Mouse (Mus musculus) megakaryocyte progenitor cell, adult 5-6 weeks (primary cell): ENCODE results near the gene Bok. TPM values are rescaled to one million over a fixed set of nuclear protein-coding genes. Genes with fewer than 3 reads are reported as not detected.
A peak's percentile ranks its signal among the peaks of the same experiment; 100 is the strongest.
"Not testable (repeated sequence)": the region's sequence is repeated elsewhere in the genome, so short reads cannot be mapped to it uniquely, and the experiment has no call there.

Source experiments
- ATAC-seq: replicated peaks from 2 replicates; pipeline ENCODE4 v1.8.0; 2016; ENCODE audit warnings: mild to moderate bottlenecking, moderate TSS enrichment, inconsistent platforms; ENCODE audit not compliant: poor library complexity
- total RNA-seq, 2 experiments: library from RNA; stranded (forward) in 1 of 2; stranded (reverse) in 1 of 2; fragments of 157-497, 149-512 nt in 1 of 2; fragments of 200-1000 nt in 1 of 2; gene quantifications; 2 replicates each; pipeline versions ENCODE4 v1.2.3 to v1.2.4; 2015 to 2017

Bok gene
- total RNA-seq (2015) (0.17 TPM in 1 of 2 replicates, not detected in the other), total RNA-seq (2017) (0.92 TPM in 1 of 2 replicates, not detected in the other)

GRCm38 (mm10) chr1:93685401-93686244 is at the start of gene Bok:
Gene Bok (plus strand): TSS chr1:93685660.
- 0 out of 2 replicates have a peak, but pooled peaks have one; percentile 15 for ATAC-seq

DNA sequence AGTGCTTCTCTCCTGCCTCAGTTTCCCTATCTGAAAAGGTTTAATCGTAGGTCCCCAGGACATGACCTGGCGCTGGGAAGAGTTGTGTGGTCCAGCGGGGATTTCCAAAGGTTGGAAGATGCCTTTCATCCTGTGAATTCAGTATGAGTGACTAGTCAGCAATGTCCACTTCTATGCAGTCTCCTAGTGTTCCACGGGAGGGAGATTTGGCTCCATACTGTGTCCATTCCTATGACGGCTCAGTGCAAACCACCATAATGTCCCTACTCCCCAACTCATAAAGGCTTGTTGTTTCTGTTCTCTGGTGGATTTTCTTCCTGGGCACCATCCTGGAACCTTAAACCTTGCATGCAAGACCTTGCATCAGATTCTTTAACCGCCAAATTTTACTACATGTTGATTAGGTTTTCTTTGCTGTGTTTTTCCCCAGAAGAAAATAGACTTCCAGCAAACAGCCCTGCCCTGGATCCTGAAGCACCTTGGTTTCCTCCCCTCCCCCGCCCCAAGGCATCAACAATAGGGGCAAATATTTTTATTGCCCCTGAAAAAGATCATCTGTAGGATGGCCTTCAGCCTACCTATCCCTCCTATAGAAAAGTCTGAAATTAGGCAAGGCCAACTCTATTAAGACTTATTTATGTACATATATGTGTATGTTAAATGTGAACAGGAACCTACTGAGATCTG is 49.1 kb upstream of the Bok start:
- peak; percentile 19 for ATAC-seq

DNA sequence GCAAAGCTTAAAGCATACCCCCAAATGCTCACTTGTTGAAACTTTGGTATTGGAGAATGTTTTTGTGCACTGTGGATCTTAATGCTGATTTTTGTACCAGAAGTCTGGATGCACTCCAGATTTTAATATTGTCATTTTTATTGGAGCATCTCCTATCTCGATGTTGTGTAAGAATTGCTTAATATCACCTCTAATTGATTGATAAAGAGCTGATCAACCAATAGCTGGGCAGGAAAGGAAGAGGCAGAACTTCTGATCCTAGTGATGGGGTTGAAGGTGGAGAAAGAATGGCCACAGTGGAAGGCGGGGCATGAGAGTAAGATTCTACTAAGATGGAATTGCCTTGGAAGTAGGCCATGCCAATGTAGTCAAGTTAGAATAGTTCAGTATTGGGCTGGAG is 43.5 kb upstream of the Bok start:
- ATAC-seq, result no peak

GRCm38 (mm10) chr1:93642692-93643091 is 42.8 kb upstream of the Bok start:
- no peak for ATAC-seq

DNA sequence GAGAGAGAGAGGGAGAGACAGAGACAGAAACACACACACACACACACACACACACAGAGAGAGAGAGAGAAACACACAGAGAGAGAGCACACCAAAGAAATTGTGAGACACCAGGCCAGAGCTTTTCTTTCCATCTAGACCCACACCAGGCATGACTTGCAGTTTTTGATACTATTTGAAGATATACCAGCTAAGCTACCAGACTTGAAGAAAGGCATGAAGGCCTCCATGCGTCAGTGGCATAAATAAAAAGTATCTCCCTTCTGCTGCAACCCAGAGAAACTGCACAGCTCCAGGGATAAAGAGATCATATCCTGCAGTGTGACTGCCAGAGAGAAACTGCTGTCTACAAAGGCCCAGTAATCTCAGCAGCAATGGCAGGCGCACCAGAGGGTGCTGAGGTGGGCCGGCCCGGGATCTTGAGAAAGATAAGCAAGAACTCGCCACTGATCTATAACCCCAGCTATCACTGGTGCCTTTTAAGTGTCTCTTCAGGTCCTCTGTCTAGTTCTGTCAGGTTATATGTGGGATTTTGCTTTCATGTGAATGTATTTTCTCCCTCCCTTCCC is 35.8 kb upstream of the Bok start:
- ATAC-seq, result peak; percentile 80

DNA sequence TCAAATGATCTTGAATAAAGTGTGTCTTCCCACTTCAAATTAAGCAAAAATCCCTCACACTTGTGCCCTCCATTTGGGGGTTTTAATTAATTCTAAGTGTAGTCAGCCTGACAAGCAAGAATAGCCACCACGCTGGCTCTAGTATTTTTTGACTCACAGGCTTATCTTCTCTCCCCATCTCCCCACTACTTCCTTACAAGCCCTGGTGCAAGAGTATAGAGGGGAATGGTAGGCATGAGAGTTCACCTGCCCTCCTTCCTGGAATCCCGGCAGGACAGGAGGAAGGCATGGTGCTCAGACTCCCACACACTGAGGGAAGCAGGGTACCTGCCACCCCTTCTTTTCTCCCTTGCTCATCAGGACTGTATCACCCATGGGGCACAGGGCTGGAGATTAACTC is 31.2 kb upstream of the Bok start:
- peak; percentile 56 for ATAC-seq

DNA sequence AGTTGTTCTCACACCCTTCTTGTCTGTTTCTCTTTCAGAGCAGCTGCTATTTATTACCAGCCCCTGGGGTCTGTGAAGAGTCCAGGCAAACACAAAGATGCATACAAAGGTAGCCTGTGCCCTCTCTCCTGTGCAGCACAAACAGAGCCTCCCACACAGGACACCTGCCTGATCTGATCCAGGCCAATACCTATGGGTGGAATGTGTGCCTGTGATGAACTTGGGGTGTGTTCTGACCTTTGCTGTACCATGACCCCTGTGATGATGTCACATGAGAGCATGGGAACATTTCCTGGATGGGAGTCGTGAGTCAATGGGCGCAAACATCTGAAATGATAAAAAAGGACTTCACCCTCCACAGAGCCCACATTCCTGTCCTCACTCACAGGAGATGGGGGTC is 30.7 kb upstream of the Bok start:
- no peak for ATAC-seq

- no peak for ATAC-seq
Measured at GRCm38 (mm10) chr1:93656325-93657024, 29.0 kb upstream of the Bok start.

GRCm38 (mm10) chr1:93657025-93657360 is 28.5 kb upstream of the Bok start:
- ATAC-seq, result no peak

DNA sequence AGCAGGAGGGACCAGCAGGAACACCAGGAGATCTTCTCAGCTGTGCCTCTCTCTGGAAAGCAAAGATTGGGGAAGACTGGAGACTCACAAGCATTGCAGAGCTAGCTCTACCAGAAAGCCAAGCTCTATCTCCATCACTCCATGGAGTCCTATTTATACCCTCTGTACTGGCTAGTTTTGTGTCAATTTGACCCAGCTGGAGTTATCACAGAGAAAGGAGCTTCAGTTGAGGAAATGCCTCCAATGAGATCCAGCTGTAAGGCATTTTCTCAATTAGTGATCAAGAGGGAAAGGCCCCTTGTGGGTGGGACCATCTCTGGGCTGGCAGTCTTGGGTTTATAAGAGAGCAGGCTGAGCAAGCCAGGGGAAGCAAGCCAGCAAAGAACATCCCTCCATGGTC is 26.9 kb upstream of the Bok start, which contains the start of gene Stk25:
Stk25 (minus strand) TSS at position 101 of the 400 bp plus-strand sequence.
- not testable (repeated sequence) for ATAC-seq

DNA sequence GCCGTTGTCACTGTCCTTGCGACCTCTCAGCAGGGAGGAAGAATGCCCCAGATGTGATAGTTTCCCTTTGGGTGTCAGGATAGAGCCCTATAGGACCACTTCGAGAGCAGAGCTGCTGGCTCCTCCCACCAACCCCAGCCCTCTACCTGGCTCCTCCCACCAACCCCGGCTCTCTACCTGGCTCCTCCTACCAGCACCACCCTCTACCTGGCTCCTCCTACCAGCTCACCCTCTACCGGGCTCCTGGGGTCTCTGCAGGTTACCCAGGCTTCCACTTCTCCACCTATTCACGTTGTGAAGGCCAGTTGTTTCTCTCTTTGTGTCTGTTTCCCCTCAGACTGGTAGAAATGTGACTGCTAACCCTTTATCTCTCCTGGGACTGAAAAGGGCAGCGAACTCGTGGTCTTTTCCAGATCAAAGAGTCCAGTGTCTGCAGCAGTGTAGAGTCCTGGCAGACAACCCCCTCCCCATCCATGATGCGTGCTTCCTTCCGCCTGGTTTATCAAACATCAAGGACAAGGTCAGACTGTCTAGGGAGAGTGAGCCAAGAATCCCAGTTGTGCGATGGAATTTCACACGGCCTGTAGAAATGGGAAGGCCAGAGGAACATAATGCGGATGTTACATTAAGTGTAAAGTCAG is 17.6 kb upstream of the Bok start:
- ATAC-seq, result peak; percentile 72

DNA sequence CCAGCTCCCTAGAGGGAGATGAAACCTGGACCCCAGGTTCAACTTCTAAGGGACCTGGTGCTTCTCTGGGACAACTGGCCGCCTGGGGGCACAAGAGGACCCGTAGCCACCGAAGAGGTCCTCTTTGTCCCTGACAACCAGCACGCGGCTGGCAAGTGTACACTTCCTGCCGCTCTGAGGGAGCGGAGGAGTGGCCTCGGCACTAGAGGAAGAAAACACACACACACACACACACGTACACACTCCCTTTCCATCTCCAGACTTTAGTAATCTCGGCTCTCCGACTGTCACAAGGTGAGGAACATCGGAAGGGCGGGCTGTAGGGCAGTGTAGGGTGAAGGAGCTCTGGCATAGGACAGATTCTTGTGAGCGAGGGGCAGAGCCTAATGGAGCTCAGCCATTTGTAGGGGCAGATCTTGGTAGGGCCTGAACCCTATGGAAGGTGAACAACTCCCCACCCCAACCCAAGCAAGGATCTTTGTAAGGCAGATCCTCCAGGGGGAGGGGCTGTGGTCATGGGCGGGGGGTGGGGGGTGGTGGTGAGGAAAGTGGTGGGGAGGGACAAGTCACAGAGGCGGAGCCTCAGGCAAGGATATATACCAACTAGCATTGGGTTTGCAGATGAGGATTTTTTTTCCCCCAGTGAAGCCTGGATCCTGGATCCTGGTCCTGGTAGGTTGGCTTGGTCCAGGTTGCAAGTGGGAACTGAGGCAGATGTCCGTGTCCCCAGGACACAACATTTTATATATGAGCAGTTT is 16.5 kb upstream of the Bok start:
- ATAC-seq, result peak; percentile 94

GRCm38 (mm10) chr1:93669941-93670340 is 15.5 kb upstream of the Bok start:
- ATAC-seq, result no peak

- ATAC-seq, result no peak
Measured at GRCm38 (mm10) chr1:93672682-93673081, 12.8 kb upstream of the Bok start.

DNA sequence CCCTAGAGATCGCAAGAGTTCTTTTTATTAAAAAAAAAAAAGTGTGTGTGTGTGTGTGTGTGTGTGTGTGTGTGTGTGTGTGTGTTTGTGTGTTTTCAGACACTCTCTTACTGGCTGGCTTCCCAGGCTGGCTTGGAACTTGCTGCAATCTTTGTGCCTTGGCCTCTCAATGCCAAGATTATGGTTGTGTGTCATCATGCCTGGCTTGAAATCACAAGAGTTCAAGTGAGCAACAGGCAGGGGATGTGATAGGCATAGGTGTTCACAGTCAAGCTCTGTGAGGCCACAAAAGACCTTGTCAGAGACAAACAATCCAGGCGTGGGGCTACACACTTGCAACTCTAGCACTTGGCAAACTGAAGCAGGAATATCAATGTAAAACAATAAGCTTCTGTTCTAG is 7.1 kb upstream of the Bok start:
- ATAC-seq, result no peak

DNA sequence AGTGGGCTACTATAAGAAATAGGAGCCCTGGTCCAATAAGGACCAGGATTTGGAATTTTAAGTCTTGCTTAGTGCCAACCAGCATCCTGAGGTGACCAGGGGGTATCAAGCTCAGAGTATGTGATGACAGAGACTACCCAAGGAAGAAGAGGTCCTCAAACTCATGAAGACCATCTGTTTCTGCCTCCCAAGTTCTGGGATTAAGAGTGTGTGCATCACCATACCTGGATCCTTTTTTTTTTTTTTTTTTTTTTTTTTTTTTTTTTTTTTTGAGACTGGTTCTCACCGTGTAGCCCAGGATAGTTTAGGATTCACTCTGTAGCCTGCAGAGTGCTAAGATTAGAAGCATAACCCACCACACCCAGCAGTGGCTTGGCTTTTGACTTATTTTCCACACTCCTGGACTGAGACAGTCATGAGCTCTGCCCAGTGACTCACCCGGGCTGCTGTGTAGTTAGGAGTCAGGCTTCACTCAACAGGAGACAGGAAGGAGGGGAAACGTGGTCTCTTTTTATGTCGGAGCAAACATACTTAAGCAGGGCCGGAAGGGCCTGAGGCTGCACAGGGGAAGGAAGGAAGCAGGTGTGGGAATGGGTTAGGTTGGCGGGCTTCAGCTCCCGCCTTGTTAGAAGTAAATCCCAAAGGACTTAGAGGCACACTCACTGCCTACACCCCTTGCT is 5.4 kb upstream of the Bok start:
- peak; percentile 56 for ATAC-seq

DNA sequence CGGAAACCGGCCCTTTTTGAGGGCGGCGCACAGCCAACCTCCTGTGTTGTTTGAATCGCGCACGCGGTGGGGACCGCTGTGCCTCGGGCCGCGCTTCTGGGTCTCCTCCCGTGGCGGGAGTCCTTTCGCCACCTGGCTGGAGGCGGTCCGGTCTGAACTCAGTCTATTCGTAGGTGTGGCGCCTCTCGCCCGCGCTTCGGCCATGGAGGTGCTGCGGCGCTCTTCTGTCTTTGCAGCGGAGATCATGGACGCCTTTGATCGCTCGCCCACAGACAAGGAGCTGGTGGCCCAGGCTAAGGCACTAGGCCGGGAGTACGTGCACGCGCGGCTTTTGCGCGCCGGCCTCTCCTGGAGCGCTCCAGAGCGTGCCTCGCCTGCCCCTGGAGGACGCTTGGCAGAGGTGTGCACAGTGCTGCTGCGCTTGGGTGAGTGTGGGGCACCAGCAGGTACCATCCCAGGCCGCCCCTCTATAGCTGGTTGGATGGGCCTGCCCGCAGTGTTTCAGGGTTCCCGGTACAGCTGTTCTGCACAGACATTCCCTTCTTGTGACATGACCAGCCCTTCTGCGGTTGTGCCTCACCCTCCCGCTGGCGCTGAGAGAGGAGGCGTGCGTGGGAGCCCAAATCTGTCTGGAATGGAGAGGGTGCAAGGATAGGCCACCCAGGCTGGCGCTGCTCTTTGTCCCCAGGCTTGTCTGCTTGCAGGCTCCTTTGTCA is 943 bp downstream of the Bok start:
- ATAC-seq, result peak; percentile 68

DNA sequence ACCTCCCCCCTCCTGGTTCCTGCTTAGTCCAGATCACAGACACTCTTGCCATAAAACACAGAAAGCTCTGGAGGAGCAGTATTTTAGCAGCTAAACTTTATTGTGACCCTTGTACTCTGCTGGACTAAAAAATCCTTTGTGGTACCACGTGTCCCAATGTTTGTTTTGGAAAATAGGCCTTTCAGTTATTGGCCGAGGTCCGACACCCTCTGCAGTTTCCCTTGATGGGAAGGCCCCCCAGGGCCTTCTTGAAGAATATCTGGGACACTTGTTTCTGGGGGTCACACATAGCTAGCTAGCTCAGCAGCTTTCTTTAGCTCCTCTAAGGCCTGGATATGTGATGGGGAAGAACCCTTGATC is 1.5 kb downstream of the Bok start:
- no peak for ATAC-seq

- ATAC-seq, result no peak
Measured at GRCm38 (mm10) chr1:93688154-93688553, 2.7 kb downstream of the Bok start.
